Mouse (Mus musculus) testis, postnatal 14 days (tissue): ENCODE measurements at regions not wholly inside any gene's neighbourhood (a gene's known extent, or its start where the extent isn't known, plus 50 kb on each side); places are given as distances from the start of the nearest gene placed in this dataset.
A peak's percentile ranks its signal among the peaks of the same experiment; 100 is the strongest.

ENCODE experiments used
- DNase-seq: peaks from one replicate; pipeline ENCODE4 v3.0.0; 2021; ENCODE audit warnings: low spot score

- no peak for DNase-seq
These were observed 695.3 kb downstream of the 1700064H15Rik start for GRCm38 (mm10) chr3:18932983-18933726.

- no peak for DNase-seq
These were observed 693.6 kb downstream of the 1700064H15Rik start for GRCm38 (mm10) chr3:18934891-18935290.

- no peak for DNase-seq
These were observed 690.9 kb downstream of the 1700064H15Rik start for GRCm38 (mm10) chr3:18937333-18938122.

GRCm38 (mm10) chr3:18941301-18942177, 686.9 kb downstream of the 1700064H15Rik start:
- DNase-seq, result no peak

- no peak for DNase-seq
These were observed 668.1 kb downstream of the 1700064H15Rik start for GRCm38 (mm10) chr3:18960341-18960740.

GRCm38 (mm10) chr3:18988662-18989061, 639.8 kb downstream of the 1700064H15Rik start:
- no peak for DNase-seq

- DNase-seq, result peak; percentile 5
These were observed 638.8 kb downstream of the 1700064H15Rik start for GRCm38 (mm10) chr3:18989577-18990240.

GRCm38 (mm10) chr3:19000179-19000578, 628.3 kb downstream of the 1700064H15Rik start:
- no peak for DNase-seq

GRCm38 (mm10) chr3:19002056-19002455, 626.4 kb downstream of the 1700064H15Rik start:
- no peak for DNase-seq

- no peak for DNase-seq
These were observed 623.7 kb downstream of the 1700064H15Rik start for GRCm38 (mm10) chr3:19004792-19005191.

GRCm38 (mm10) chr3:19044566-19044965, 583.9 kb downstream of the 1700064H15Rik start:
- DNase-seq, result no peak

GRCm38 (mm10) chr3:19045933-19046332, 582.5 kb downstream of the 1700064H15Rik start:
- DNase-seq, result no peak

GRCm38 (mm10) chr3:19046610-19047009, 581.9 kb downstream of the 1700064H15Rik start:
- no peak for DNase-seq

GRCm38 (mm10) chr3:19055961-19056360, 572.5 kb downstream of the 1700064H15Rik start:
- no peak for DNase-seq

GRCm38 (mm10) chr3:19056623-19057022, 571.9 kb downstream of the 1700064H15Rik start:
- DNase-seq, result no peak

- DNase-seq, result no peak
These were observed 568.3 kb downstream of the 1700064H15Rik start for GRCm38 (mm10) chr3:19059906-19060870.

GRCm38 (mm10) chr3:19061488-19062248, 566.8 kb downstream of the 1700064H15Rik start:
- DNase-seq, result no peak

GRCm38 (mm10) chr3:19062249-19062859, 566.1 kb downstream of the 1700064H15Rik start:
- no peak for DNase-seq

- no peak for DNase-seq
These were observed 561.2 kb downstream of the 1700064H15Rik start for GRCm38 (mm10) chr3:19067141-19067757.
